Mouse (Mus musculus): ENCODE measurements around the gene Ccdc34. TPM values are rescaled to one million over a fixed set of nuclear protein-coding genes. Genes with fewer than 3 reads are reported as not detected.

The Ccdc34 gene
- polyA plus RNA-seq, 1 experiment from 2014 or later: 29.6 TPM

DNA sequence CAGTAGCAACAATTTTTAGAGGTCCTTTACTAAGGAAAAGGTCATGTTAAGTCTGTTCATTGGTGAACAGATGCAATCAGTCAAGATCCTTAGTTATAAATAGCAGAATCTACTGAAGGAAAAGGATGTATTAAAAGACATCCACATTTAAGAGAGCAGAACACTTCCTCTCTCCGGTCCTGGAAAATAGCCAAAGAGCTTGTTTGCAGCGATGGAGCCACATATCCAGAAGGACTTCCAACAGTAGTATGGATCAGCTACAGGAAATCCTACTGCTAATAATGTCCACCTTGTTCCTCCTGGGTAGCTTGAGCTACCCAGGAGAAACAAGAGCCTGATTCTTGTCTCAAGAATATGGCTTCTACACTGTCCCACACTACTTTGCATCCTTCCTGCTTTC, 205.2 kb downstream of the Ccdc34 start:
- H3K27ac ChIP-seq (ENCODE audit: low read depth, low read length): no peak overlapping the region
- no peak overlapping the region for H3K9ac ChIP-seq (replicated peaks; ENCODE audit: low read depth, low read length)
- no peaks in the 10 kb centered on the region for H3K36me3 ChIP-seq (ENCODE audit: control insufficient read depth, insufficient read depth, low read length)
- no peaks in the 10 kb centered on the region for H3K27me3 ChIP-seq (ENCODE audit: control insufficient read depth, insufficient read depth, low read length)
- H3K9me3 ChIP-seq (ENCODE audit: control insufficient read depth, low read length): no peaks in the 10 kb centered on the region
- no peak overlapping the region for H3K4me2 ChIP-seq (ENCODE audit: low read depth, low read length)
- no peaks in the 10 kb centered on the region for H3K4me1 ChIP-seq (ENCODE audit: control insufficient read depth, insufficient read depth, low read length)
- 79% methylated on average over 2 of the region's 2 CpGs for WGBS
- no peak overlapping the region for H3K4me3 ChIP-seq (ENCODE audit: low read depth, low read length)
- no peak for ATAC-seq (ENCODE audit: low read depth)

Other genes starting within 250 kb of the Ccdc34 start
- 230 and 238 TPM in 2 replicates for gene Lin7c, start 127.0 kb upstream of the Ccdc34 start, polyA plus RNA-seq (2014; fragmentation: Nextera tagmentation; extraction: Ambion mirVana)
- gene Lgr4, start 100.2 kb upstream of the Ccdc34 start, polyA plus RNA-seq (2014; fragmentation: Nextera tagmentation; extraction: Ambion mirVana): 10.8 and 12.7 TPM in 2 replicates

Data from neural tube, embryonic 14.5 days (tissue).